Mouse (Mus musculus) liver, adult 2 months (tissue): Measurements from ENCODE around the gene Emc10.

Experiments
- CTCF ChIP-seq: fragments of 200-500 bp; IDR thresholded peaks from 2 replicates; pipeline ENCODE4 v1.5.1; 2011; ENCODE audit warnings: low read depth, low read length, control low read depth
- POLR2A ChIP-seq: fragments of 200-500 bp; IDR thresholded peaks from 2 replicates; pipeline ENCODE4 v1.6.1; 2011; ENCODE audit warnings: low read length, control low read depth; ENCODE audit not compliant: insufficient read depth; ENCODE audit errors: extremely low read depth

DNA sequence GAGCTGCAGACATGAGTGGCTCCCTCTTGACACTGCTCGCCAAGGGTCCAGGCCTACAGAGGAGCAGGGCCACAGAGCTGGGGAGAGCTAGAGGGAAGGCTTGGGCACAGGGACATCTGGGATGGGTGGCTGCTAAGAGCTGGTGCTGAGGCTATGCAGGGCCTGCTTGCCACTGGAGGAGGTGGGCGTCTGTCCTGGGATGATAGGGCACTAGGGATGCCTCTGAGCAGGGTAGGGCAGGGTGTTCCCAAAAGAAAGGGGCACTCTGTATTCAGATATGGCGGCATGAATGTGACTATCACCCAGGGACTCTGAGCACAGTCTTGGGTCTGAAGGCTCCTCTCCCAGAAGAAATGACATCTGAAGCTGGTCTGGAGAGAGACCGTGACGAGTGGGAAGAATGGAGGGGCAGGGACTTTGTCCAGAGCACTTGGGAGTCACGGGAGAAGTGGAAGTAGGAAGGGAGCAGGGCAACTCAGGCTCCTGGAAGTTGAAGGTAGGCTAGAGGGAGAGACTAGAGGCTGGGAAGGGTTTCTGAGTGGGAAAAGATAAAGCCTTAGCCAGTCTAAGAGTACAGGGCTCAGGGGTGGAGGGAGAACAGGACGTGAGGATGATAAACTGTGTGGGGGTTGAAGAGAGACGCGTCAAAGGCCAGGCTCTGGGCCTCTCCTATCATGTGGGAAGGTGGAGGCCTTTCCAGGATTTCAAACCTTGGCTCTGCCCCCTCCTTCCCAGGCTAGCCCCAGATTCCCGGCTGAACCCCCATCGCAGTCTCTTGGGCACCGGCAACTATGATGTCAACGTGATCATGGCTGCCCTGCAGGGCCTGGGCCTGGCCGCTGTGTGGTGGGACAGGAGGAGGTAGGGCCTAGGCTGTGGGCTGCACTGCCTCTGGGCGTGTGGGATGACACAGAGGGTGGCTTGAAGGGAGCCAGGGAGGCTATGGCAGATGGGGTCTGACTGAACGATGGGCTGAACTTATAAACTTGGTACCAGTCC lies 26.4 kb downstream of the Emc10 start:
- TF ChIP-seq POLR2A = no peak
- no peak for TF ChIP-seq CTCF
